Mouse (Mus musculus): ENCODE measurements around the gene Gbf1.

DNA sequence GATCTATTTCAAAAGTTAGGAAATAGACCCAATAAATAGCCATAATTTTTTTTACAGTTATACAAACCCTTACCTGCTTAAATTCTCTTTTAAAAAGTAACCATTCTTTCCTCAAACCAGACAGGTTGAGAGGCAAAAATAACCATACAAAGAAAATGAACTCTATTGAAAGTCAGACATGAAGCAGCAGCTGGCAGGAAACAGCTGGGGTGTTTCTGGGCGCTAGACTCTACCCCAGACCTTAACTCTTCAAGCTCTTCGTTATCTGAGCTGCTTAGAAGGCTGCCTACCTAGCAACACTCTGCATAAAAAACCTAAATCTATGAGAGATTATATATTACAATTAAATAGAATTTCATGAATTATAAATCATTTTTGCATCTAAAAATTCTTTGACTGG is 34.9 kb downstream of the Gbf1 start:
- TF ChIP-seq CTCF (IDR thresholded peaks at IDR 0.05; ENCODE audit: insufficient read depth, low read depth, low read length) (no peak), POLR2A (IDR thresholded peaks at IDR 0.05; ENCODE audit: insufficient read depth, low read depth, low read length) (no peak)
